12 mouse cellular contexts compared by ENCODE assay signal in the genomic region with DNA sequence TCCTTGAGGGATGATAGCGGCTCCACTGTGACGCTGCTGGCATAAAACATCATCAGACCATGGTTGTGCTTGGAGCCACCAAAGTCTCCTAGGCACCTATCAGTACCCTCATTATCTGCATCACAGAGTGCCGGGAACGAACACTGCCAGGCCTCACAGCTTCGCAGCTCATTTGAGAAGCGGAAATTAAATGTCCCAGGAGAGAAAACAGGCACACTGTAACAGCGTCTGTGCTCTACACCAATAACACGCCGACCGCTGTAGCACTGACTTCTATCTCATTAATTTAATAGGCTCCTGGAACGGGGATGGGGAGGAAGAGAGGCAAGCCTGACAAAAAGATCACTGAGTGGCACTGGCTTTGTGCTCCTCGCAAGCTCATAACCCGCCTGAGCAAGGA. TPM values are rescaled to one million over a fixed set of nuclear protein-coding genes. Genes with fewer than 3 reads are reported as not detected.
DNase-seq lines count a peak whose midpoint lies in the region; ATAC-seq lines count a peak whose summit lies in the region.
"Had no signal": no experiment of that assay in that cellular context is flagged by ENCODE, and none has a peak within 500 bp of the region (broad histone marks: within the 10 kb centered on the region; RNA-seq: fewer than 3 reads in every experiment).

No protein-coding gene starts in this region.

- no peak overlapping the region for H3K4me3 ChIP-seq in forebrain, embryonic 16.5 days (replicated peaks; ENCODE audit: low read length)
- H3K4me3 ChIP-seq: gastrocnemius, adult 2 months had no signal

- H3K4me1 ChIP-seq in forebrain, embryonic 16.5 days (replicated peaks; ENCODE audit: control insufficient read depth, insufficient read depth, low read length), result peaks cover 14% of the 10 kb centered on the region

- H3K27me3 ChIP-seq in forebrain, embryonic 16.5 days (replicated peaks; ENCODE audit: control insufficient read depth, insufficient read depth, low read length), result 0 out of 2 replicates have a peak, but pooled peaks cover 2% of the 10 kb centered on the region

- no peaks in the 10 kb centered on the region for H3K9me3 ChIP-seq in forebrain, embryonic 16.5 days (ENCODE audit: control insufficient read depth, low read length)

- no peaks in the 10 kb centered on the region for H3K36me3 ChIP-seq in forebrain, embryonic 16.5 days (ENCODE audit: control insufficient read depth, insufficient read depth)

- H3K4me2 ChIP-seq in forebrain, embryonic 16.5 days (ENCODE audit: low read length), result peak overlapping the region; percentile 20

- peak; percentile 30 for DNase-seq in embryo, embryonic 10.5 days (ENCODE audit: low spot score)
- no peak for DNase-seq in embryo, embryonic 10 days (ENCODE audit: low spot score)
- peak; percentile 86 for DNase-seq in MN1 (ENCODE audit: low spot score)
- peak; percentile 38 for DNase-seq in mesoderm, embryonic 11.5 days (ENCODE audit: low read depth, low spot score)
- no peak for DNase-seq in frontal cortex, postnatal 25 days (ENCODE audit: low spot score in 2 of 2)
- DNase-seq in layer of hippocampus, adult 8-10 months (ENCODE audit: low spot score in 2 of 2), result no peak
- DNase-seq: B cell, adult 2 months; cerebellum, adult 2 months; gastrocnemius, adult 2 months; lung, postnatal 4 days had no signal

- peak overlapping the region; percentile 33; the same call in 1 of the 2 replicates for H3K9ac ChIP-seq in forebrain, embryonic 16.5 days (replicated peaks; ENCODE audit: low read depth, low read length)

- 0 out of 2 replicates have a peak overlapping the region, but pooled peaks have one; percentile 48 for H3K27ac ChIP-seq in forebrain, embryonic 16.5 days (ENCODE audit: low read length)
- H3K27ac ChIP-seq: gastrocnemius, adult 2 months had no signal

- ATAC-seq in forebrain, embryonic 16.5 days, result peak; percentile 87
- no peak for ATAC-seq in megakaryocyte-erythroid progenitor cell, adult 5-6 weeks (replicated peaks; ENCODE audit: low FRiP score, low TSS enrichment, poor library complexity, severe bottlenecking)

- WGBS in forebrain, embryonic 16.5 days, result 12% methylated on average over 13 of the region's 13 CpGs

RNA-seq across cellular contexts. Expression of a gene that starts 29.4 kb away (rescaled TPM):
- polyA plus RNA-seq in forebrain, embryonic 16.5 days (2015; fragmentation: Nextera tagmentation; extraction: Ambion mirVana), result 72.7 and 77.9 TPM in 2 replicates
- not detected in 2 replicates for total RNA-seq in megakaryocyte-erythroid progenitor cell, adult 5-6 weeks (2014; fragmentation: Nextera tagmentation)
- 0.85 TPM in 1 of 2 replicates, not detected in the other for total RNA-seq in megakaryocyte-erythroid progenitor cell, adult 5-6 weeks (2017)
- 10 to 100 TPM; 47.0 to 48.9 (median 47.7) TPM for total RNA-seq in layer of hippocampus, adult 8-10 months (2022)

Comparison
In these comparisons a context has a peak if more than half of its experiments do, and no peak if none do; other contexts are left out.
1. DNase-seq: peak in embryo, embryonic 10.5 days (single experiment), MN1 (single experiment) and mesoderm, embryonic 11.5 days (single experiment); none in embryo, embryonic 10 days (single experiment), frontal cortex, postnatal 25 days (0 of 2) and layer of hippocampus, adult 8-10 months (0 of 2).
2. RNA of a gene that starts 29.4 kb away (total RNA-seq): 47.0 to 48.9 TPM in layer of hippocampus, adult 8-10 months; 0.85 TPM in megakaryocyte-erythroid progenitor cell, adult 5-6 weeks; every median in the first group is over 10 times any median in the second.